Mouse (Mus musculus): Measurements from ENCODE around the gene Adgrl3.

Adgrl3 gene

DNA sequence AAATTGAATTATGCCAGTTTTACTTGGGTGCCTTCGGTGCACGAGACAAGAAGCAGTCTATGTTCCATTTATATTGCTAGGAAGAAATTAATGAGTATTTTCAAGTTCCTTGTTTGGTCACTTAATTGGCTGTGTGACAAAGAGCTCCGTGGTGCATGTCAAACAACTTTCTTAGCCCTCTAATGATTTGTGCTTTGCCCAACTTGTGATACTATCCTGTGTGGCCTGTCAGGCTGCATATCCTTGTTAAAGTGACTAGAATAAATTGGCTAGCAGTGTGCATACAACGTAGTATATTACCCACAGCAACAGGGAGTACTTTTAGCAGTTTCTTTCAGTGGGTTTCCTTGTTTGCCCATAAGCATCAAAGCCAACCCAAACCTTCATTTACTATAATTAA is 651.1 kb downstream of the Adgrl3 start:
- DNase-seq (ENCODE audit: low spot score) = no peak

DNA sequence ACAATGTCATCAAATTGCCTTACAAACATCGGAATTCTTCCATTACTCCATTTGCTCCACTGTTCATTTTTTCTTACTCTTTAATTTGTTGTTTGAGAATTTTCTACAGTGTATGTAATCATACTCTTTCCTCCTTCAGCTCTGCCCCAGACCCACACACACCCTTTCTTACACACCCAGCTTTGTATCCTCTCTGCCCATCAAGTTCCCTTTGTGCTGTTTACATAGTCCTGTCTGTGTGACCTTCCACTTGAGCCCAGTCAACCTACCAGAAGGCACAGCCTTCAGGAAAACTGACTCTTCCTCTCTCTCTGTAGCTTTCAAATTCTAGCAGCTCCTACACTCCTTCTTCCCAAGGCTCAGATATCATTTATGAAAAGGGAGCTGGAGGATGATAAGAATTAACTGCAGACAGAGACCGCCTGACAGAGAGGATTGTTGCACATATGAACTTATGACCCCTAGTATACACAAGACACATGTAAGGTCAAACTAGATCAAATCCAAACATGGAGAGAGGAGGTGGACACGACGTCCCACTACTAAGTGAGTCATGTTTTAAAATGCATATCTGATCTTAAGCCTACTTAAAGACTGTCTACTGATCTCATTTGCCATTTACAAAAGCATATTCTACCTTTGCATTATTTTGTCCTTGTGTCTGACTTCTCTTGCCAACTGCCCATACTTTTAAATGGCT is 654.5 kb downstream of the Adgrl3 start:
- DNase-seq (ENCODE audit: low spot score) = no peak

DNA sequence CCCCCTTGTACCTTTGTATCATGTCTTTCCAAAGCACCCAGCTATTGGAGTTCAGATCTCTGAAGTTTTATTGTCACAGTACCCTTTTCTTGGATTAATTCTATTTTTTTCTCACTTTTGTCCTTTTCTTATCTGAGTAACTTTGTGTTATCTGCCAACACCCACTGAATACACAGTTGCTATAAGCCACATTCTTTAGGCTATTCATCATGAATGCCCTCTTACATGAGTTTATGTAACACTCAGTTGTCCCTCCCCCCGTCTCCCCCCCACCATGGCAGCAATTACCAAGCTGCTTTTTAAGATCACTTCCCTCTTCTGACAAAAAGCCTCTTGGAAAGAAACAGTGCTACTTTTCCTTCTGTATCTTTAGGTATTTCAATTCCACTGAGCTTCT is 655.0 kb downstream of the Adgrl3 start:
- no peak for DNase-seq (ENCODE audit: low spot score)

DNA sequence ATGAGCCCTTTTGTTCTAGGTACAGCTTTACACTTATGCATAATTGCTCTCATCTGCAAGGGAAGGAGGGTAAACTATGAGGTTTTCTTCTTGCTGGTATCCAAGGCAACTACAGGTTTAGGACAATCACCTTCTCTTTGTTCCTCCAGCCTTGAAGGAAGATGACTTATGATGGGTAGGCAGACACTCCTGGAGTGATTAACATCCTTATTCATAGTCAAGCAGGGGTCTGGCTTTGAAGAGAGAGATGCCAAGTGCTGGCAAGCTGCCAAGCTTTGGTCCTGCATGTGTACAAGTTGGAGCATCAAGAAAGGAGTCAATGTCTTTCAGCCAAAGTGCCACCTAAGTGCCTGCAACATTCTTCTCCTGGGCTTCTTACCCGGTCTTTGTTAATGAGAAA is 657.0 kb downstream of the Adgrl3 start:
- DNase-seq (ENCODE audit: low spot score) = no peak

DNA sequence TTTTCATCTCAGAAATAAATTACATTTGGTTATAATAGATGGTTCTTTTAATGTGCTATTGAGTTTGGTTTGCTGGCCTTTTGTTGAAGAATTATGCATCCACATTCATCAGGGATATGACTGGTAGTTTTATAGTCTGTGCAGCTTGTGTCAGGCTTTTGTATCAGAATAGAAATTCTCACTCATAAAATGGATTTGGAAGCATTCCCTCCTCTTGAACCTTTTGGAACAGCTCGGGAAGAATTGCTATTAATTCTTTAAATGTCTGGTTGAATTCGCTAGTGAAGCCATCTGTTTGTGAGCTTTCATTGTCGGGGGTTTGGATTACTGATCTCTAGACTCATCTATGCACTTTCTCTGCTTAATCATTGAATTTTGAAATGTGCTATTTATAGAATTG is 666.3 kb downstream of the Adgrl3 start:
- no peak for DNase-seq (ENCODE audit: low spot score)

DNA sequence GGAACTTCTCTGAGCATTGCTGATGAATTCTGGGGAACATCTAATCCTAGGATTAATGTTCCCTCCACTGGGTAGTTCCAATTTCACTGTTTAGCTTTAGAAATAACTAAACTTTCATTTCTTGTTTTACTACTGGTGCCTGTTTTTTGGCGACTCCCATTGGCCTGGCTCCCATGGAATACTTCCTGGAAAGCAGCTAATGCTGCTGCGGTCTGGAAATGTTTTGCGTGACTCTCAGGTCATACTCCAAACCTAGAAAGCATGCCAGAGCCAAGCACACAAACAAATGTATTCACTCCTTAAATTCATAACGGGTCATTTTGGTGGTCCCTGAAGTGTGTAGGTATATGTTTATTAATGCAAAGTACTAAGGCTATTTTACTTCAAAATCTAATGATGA is 666.9 kb downstream of the Adgrl3 start:
- DNase-seq (ENCODE audit: low spot score) = no peak

DNA sequence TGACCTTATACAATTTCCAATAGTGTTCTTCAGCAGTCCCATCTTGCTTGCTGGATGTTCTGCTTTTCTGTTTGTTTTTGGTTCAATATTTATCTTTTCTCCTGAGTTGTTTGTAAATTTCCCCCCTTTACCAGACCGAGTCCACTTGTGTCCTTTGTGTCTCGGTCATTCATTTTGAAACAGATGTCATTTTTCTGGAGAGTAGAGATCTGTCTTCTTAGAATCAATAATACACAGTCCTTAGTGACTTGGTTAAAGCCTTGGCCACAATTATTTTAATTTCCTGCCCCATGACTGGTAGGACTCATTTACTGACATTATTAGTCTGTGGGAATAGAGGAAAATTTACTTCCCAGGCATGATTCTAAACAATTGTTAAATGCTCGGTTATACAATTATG is 709.7 kb downstream of the Adgrl3 start:
- no peak for DNase-seq (ENCODE audit: low spot score)

DNA sequence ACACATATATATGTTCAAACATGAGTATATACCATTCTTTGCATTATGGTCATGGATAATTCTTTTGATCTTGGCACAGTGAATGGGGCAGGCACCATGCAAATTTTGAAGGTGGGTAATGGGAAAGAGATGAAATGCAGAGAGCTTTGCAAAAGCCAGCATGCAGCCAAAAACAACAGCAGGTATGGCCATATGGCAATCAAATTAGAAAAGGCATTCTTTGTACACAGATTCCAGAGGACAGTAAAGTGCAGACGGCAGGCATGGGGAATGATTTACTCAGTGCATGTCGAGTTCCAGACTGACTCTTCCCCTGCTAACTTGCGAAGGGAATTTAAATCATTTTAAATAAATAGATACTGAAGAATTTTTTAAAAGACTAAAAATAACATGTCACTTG is 716.1 kb downstream of the Adgrl3 start:
- no peak for DNase-seq (ENCODE audit: low spot score)

DNA sequence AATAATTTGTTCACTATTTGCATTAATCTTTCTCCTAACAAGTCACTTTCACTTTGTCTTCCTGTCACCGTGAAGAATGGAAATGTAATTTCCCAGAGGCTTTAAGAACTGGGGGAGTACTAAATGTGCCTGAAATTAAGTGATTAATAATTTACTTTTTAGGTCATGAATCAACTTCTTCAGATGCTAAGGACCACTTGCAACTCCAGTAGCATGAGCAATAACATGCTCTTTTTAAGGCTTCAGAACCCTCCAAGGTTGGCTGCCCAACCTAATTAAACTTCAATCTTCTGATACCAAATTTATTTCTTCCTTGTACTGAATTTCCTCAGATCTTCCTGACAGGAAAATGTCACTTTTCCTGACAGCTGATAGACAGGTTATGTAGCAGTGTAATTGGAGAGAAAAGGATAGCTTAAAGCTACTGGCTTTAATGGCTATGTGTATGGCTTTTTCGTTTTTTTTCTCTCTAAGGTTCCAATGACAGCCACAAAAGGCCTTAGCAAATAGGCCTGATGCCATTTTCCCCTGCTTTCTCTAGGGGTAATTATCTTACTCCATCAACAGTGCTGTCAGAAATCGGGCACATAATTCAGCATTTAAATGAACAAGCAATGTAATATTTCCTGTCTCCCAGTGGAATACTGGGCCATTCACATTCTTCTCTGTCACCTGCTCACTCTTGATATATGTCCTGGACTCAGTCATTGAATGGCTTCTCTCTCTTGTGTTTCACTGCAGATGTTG is 718.5 kb downstream of the Adgrl3 start:
- DNase-seq (ENCODE audit: low spot score) = no peak

DNA sequence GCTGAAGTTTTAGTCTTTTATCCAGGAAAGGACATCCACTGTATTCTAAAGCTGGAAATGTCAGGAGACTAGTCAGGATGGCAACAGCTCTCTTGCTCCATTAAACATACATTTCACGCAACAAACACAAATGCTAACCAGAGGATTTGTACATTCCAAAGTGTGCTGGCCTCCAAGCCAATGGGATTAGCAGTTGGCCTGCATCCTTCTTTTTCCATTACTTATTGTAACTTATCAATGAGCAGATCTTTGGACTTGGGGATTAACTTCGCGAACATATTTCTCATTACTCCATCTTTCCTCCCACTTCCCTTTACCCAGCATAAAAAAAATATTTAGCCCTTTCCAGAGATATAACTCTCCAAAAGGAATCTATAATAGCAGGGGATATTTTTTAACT is 732.5 kb downstream of the Adgrl3 start:
- DNase-seq (ENCODE audit: low spot score) = no peak

DNA sequence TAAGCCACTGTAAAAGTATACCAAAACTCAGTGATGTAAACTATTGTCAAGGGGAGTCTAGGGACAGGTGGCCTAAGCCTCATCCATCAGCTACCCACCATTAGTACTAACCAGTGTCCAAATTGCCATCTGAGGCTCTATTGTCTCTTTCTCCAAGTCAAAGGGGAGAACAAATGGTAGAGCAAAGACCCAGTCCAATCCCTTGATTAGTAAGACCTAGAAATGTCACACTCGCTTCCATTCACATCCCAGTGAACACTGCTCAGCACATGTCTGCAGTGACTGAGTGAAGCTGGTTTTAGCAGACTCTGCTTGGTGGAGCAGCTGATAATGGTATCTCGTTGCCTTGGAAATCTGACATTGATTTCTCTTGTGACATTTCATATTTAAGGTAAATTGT is 735.8 kb downstream of the Adgrl3 start:
- no peak for DNase-seq (ENCODE audit: low spot score)

DNA sequence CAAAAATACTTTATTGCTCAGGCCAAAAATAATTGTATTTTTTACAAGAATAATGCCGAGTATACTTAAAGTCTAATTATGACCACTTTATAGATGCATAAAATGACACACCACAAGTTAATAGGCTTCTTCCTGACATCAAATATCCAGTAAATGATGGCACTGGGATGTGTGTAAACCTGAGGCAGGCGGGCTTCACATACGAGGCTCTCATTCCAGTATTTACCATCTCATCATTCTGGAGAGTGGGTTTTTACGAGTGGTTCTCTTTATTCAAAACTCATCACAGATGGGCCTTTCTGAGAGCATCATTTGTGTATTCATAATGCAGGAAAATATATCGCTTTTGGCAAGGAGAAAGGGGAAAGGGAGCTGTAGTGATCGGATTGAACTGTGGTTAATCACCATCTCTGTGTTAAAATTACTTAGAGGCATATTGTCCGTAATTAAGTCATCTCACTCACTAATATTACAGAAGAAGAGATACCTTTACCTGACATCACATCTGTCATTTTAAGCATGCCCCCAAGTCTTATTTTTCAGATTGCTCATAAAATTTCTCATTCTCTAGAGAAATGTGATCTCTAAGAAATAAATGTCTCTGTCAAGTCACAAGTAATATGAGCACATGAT is 737.3 kb downstream of the Adgrl3 start:
- no peak for DNase-seq (ENCODE audit: low spot score)

DNA sequence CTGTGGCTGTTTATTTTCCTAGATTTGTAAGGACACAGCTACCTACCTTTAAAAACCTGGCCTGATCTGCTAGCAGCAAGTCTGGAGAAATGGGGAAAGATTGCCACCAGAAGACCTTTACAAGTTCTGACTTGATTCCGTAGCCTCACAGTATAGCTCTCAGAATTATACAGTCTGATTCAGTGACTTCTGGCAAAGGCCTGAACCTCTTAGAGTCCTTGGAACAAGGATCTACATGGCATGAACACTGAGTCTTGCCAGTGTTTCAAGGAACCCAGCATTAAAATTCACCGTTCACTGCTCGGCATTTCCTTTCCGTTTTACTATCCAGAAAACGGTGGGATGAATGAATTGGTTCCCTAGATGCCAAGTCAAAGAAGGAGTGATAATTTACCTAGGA is 756.3 kb downstream of the Adgrl3 start:
- no peak for DNase-seq (ENCODE audit: low spot score)

DNA sequence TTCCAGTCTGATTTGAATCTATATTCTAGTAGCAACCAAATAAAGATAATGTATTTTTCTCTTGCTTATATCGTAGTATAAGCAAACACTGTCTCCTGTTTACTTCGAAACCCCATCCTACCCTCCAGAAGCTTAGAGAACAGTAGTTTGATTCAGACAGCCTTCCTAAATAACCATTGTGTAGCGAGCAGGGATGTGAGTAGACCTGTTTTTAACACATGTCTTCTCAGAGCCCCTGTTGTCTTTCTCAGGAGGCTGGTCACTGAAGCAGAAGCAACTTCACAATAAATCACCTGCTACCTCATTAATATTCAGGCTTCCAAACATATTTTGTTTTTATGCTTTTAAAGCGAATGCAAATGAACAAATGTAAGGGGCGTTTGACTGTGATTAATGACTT is 756.8 kb downstream of the Adgrl3 start:
- DNase-seq (ENCODE audit: low spot score) = no peak

DNA sequence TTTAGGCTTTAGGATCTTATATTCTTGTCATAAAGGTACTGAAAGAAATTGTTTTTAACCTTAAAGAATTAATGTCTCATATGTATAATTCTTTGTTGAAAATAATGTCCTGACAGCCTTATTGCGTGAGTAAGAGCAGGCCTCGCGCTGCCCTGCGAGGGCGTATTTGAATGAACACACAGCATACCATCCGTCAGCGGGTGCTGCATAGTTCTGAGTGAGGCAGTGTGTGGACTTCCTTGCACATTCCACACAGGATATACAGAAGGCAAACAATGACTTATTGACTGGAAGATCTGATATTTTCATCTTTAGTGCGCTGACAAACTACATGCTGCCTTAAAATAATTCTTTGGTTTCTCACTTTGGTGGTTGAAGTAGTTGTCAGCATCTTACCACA is 764.8 kb downstream of the Adgrl3 start:
- no peak for DNase-seq (ENCODE audit: low spot score)

DNA sequence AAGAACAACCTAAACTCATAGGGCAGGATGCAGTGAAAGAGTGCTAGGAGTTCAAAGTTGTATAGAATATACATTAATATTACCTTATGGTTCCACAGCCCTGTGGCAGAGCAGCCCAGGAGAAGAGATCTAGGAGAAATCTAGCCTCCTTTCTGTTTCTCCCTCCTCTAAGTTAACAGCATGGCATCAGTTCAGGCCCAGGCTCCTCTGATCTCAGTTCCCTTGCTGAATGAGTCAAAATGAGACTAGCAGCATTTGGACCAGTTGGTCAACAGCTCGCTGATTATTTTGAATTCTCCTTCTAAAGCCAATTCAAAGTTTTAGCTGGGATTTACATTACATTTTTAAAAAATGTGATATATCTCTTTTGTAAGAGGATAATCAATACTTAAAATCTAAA is 770.8 kb downstream of the Adgrl3 start:
- no peak for DNase-seq (ENCODE audit: low spot score)

DNA sequence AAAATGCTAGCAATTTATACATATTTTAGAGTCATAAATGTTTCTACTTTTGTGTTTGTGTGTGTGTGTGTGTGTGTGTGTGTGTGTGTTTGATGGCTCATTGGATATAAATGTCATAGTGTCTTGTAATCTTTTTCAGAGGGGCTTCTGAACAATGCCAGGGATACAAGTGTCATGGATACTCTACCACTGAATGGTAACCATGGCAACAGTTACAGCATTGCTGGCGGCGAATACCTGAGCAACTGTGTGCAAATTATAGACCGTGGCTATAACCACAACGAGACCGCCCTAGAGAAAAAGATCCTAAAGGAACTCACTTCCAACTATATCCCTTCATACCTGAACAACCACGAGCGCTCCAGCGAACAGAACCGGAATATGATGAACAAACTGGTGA is 774.2 kb downstream of the Adgrl3 start:
- no peak for DNase-seq (ENCODE audit: low spot score)

DNA sequence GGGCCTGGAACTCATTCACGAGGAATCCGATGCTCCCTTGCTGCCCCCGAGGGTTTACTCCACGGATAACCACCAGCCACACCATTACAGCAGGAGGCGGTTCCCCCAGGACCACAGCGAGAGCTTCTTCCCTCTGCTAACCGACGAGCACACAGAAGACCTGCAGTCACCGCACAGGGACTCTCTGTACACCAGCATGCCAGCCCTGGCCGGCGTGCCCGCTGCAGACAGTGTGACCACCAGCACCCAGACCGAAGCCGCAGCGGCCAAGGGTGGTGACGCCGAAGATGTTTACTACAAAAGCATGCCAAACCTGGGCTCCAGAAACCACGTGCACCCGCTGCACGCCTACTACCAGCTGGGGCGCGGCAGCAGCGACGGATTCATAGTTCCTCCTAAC is 774.7 kb downstream of the Adgrl3 start:
- no peak for DNase-seq (ENCODE audit: low spot score)

DNA sequence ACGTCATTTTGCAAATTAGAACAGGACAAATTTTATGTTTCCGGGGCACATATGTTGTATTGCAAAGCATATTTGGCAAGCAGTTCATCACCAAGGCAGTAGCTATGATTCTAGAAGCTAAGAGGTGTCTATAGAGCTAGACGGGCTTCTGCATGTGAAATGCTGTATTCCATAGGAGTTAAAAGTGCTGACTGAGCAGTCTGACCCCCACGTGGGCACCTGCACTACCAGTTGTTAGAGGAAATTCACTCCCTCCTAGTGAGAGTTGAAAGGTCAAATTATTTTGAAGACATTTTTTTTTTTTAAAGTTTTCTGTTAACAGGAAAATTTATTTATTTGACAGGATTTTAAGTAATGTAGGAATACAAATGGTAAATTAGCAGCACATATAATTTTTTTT is 776.2 kb downstream of the Adgrl3 start:
- DNase-seq (ENCODE audit: low spot score) = no peak

DNA sequence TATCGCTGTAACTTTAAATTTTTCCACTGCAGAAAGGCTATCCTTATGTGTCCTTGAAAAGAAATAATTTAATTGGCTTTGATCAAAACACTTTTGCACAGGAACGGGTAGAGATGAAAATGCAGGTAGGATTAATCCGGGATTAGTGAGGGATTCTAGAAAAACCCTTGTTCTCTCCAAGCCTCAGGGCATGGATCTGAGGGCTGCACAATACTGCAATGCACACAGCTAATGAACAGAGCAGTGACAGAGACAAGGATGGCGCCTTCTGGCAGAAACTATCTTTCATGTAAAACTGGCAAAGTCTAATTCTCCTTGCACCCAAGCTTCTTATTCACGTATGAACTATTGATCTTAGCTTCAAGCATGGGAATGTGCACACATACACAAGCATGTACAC is 791.0 kb downstream of the Adgrl3 start:
- DNase-seq (ENCODE audit: low spot score) = no peak

DNA sequence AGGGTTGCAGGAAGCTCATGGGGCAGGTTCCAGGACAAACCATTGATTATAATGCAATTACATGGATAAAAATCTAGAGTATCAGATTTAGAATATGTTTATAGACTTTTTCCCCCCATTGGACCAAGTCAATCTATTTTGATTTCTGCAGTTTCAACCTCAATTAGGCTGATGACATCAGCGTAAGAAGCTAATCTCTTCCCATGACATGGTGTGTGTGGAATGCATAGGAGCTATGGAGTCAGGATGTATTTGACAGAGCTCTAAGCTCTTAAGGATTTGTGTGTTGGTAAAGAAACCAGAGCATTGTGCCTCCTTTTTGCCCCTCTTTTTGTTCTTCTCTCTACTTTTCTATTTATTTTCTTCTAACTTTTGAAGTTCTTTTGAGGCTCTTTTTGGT is 812.1 kb downstream of the Adgrl3 start:
- DNase-seq (ENCODE audit: low spot score) = no peak

DNA sequence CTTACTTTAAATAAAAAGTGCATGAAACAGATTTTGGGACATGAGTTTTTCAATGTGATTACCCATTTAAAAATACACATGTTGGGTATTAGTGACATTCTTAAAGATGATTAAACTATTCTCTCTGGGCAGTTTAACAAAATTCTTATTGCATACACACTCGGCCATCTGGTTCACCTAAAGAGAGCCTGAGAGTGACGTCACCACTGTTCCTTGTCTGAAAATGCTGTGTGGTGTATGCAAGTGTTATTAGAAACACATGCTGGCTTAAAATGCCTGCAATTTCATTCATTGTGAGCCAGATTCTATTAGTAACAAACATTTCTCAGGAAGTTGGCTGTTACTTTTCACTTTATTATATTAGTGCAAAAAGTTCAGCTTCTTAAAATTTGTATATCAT is 812.7 kb downstream of the Adgrl3 start:
- DNase-seq (ENCODE audit: low spot score) = no peak

DNA sequence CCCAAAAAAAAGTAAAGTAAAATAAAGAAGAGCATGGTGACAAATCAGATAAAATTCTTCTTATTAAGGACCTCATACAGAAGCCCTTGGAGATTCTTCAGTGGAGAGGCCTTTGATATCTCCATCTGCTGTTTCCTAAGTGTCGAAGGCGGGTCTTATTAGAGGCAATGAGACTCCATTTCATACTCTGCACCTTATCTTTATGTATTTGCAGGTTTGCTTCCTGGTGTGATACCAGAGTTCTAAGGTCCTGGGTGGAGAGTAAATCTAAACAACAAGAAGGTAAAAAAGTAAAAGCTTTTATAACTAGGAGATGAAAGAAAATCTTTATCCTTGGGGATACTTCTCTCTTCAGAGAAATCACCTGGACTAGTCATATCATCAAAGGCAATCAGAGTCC is 817.9 kb downstream of the Adgrl3 start:
- DNase-seq (ENCODE audit: low spot score) = no peak

DNA sequence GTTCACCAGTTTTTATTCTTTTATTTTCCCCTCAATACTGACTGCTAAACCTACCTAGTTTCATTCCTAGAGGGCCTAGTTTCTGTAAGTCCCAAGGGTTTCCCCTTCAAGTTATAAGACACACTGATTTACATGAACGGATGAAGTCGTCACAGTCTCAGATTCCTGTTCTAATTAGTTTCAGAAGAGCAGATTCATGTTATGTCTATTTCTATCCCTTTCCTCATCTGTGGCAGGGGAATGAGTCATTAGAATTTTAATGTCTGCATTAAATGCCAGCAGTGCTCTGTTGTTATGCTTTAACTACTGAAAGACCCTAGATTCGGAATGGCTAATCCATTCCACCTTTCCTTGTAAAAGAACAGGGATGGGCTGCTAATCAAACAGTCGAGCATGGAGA is 823.9 kb downstream of the Adgrl3 start:
- no peak for DNase-seq (ENCODE audit: low spot score)

Data from ovary, postnatal 36 days (tissue).